Mouse (Mus musculus) limb, embryonic 14.5 days (tissue): ENCODE results near the gene Btbd35f3. TPM values are rescaled to one million over a fixed set of nuclear protein-coding genes. Genes with fewer than 3 reads are reported as not detected.
"Not testable (repeated sequence)": the region's sequence is repeated elsewhere in the genome, so short reads cannot be mapped to it uniquely, and the experiment has no call there.

Experiments used
- ATAC-seq: fragments of 200-750 bp; cut with Nextera tagmentation; 2 replicates; pipeline ENCODE4 v1.8.0; 2017; ENCODE audit warnings: low read depth, moderate number of reproducible peaks, moderate TSS enrichment; ENCODE audit not compliant: low FRiP score
- DNase-seq: peaks from one replicate; pipeline ENCODE4 v3.0.0-alpha.2; 2015; ENCODE audit warnings: low spot score
- H3K27ac ChIP-seq: fragments of 300-500 bp; sonication (generic); replicated peaks from 2 replicates; pipeline ENCODE4 v1.5.1; 2014; ENCODE audit warnings: low read depth, mild to moderate bottlenecking, low read length, moderate library complexity, mixed read lengths
- H3K27me3 ChIP-seq: fragments of 300-500 bp; sonication (generic); 2 replicates; pipeline ENCODE4 v1.6.1; 2014; ENCODE audit warnings: low read length, mixed read lengths; ENCODE audit not compliant: control insufficient read depth, insufficient read depth
- H3K36me3 ChIP-seq: fragments of 300-500 bp; sonication (generic); 2 replicates; pipeline ENCODE4 v1.6.1; 2014; ENCODE audit warnings: mild to moderate bottlenecking, low read length, moderate library complexity, mixed read lengths; ENCODE audit not compliant: control insufficient read depth, insufficient read depth
- H3K4me1 ChIP-seq: fragments of 300-500 bp; sonication (generic); 2 replicates; pipeline ENCODE4 v1.6.1; 2014; ENCODE audit warnings: antibody characterized with exemption, low read length, mixed read lengths; ENCODE audit not compliant: control insufficient read depth, insufficient read depth
- H3K4me2 ChIP-seq: fragments of 300-500 bp; sonication (generic); replicated peaks from 2 replicates; pipeline ENCODE4 v1.6.1; 2014; ENCODE audit warnings: low read depth, mild to moderate bottlenecking, low read length, moderate library complexity; ENCODE audit not compliant: severe bottlenecking
- H3K4me3 ChIP-seq: fragments of 300-500 bp; sonication (generic); replicated peaks from 2 replicates; pipeline ENCODE4 v1.5.1; 2014; ENCODE audit warnings: low read length
- H3K9ac ChIP-seq: fragments of 300-500 bp; sonication (generic); 2 replicates; pipeline ENCODE4 v1.6.1; 2014; ENCODE audit warnings: mild to moderate bottlenecking, low read depth, low read length, moderate library complexity; ENCODE audit not compliant: severe bottlenecking
- H3K9me3 ChIP-seq: fragments of 300-500 bp; sonication (generic); 2 replicates; pipeline ENCODE4 v1.6.1; 2016; ENCODE audit warnings: low read length; ENCODE audit not compliant: control insufficient read depth
- WGBS: fragments of 180-500 bp; shearing (Covaris S2); extraction: QIAGEN DNeasy Blood & Tissue Kit; methylation state at CpG from one replicate; pipeline ENCODE4 v1.1.7; 2014; 5-methylcytosine and 5-hydroxymethylcytosine counted together
- polyA plus RNA-seq, 2 experiments: library from polyadenylated mRNA; depleted of rRNA in 1 of 2; stranded (reverse) in 1 of 2; unstranded in 1 of 2; fragments of >200 nt; fragmentation: Nextera tagmentation in 1 of 2; extraction: Ambion mirVana in 1 of 2; gene quantifications; 2 replicates each; pipeline versions ENCODE4 v1.2.1 to v1.2.3; 2012 to 2014

Btbd35f3 gene
- polyA plus RNA-seq (2012; rRNA removed) (not detected in 2 replicates), polyA plus RNA-seq (2014; fragmentation: Nextera tagmentation; extraction: Ambion mirVana) (not detected in 2 replicates)

DNA sequence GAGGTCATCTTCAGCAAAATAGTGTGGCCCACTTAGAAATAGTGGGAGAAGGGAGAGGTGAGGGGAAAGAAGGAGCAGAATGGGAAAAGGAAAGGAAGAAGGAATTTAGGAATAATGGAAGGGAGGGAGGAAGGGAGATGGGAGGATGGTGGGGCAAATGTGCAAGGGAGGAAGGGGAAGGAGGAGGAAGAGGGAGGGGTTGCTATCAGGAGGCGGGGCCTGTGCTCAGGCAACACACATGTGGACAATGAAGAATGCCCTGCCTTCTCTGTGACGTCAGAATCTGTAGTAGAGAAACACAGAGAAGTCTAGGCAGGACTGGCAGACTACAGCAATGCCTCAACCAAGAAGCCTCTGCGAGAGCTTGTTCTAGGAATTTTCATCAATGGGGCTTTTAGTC is at the start of gene Btbd35f3:
Btbd35f3 (plus strand) TSS at position 301 of the 400 bp plus-strand sequence.
- WGBS: no CpG with 5 or more reads among the region's 3 CpGs
- H3K4me2 ChIP-seq, DNase-seq, H3K4me1 ChIP-seq, H3K36me3 ChIP-seq, ATAC-seq, H3K9ac ChIP-seq, H3K27ac ChIP-seq, H3K4me3 ChIP-seq, H3K27me3 ChIP-seq, H3K9me3 ChIP-seq: not testable (repeated sequence)

Other genes with a start within 250 kb of the Btbd35f3 start
- gene Btbd35f16, start 80.7 kb upstream of the Btbd35f3 start, polyA plus RNA-seq (2012; rRNA removed): not detected in 2 replicates
- not detected in 2 replicates for gene Btbd35f16, start 80.7 kb upstream of the Btbd35f3 start, polyA plus RNA-seq (2014; fragmentation: Nextera tagmentation; extraction: Ambion mirVana)
- gene Btbd35f28, start 158.9 kb downstream of the Btbd35f3 start, polyA plus RNA-seq (2012; rRNA removed): not detected in 2 replicates
- not detected in 2 replicates for gene Btbd35f28, start 158.9 kb downstream of the Btbd35f3 start, polyA plus RNA-seq (2014; fragmentation: Nextera tagmentation; extraction: Ambion mirVana)